Mouse (Mus musculus): ENCODE data around the gene Fbp1. TPM values are rescaled to one million over a fixed set of nuclear protein-coding genes. Genes with fewer than 3 reads are reported as not detected.
A peak's percentile ranks its signal among the peaks of the same experiment; 100 is the strongest.
"Not testable (repeated sequence)": the region's sequence is repeated elsewhere in the genome, so short reads cannot be mapped to it uniquely, and the experiment has no call there.

Fbp1 gene
- 4.1 and 4.2 TPM in 2 replicates for polyA plus RNA-seq (2015; fragmentation: Nextera tagmentation; extraction: Ambion mirVana)

GRCm38 (mm10) chr13:62887712-62888441 is at the start of gene Fbp1:
Gene Fbp1 (minus strand): TSS chr13:62888282.
- peak; percentile 61; the same call in 1 of the 2 replicates for ATAC-seq (ENCODE audit: insufficient read depth, low FRiP score)
- no peak within 1 kb of the TSS for H3K27ac ChIP-seq (ENCODE audit: low read length)
- H3K9ac ChIP-seq (ENCODE audit: low read length): peak within 1 kb of the TSS; percentile 47
- H3K4me2 ChIP-seq (ENCODE audit: low read depth, low read length): peak within 1 kb of the TSS; percentile 52
- 0 out of 2 replicates have a peak, but pooled peaks cover 3% of the 10 kb centered on the region for H3K4me1 ChIP-seq (ENCODE audit: control insufficient read depth, insufficient read depth, low read length)
- WGBS: 6% methylated on average over 29 of the region's 29 CpGs
- H3K27me3 ChIP-seq (ENCODE audit: control insufficient read depth, insufficient read depth, low read length): peaks cover 16% of the 10 kb centered on the region
- H3K36me3 ChIP-seq (ENCODE audit: control insufficient read depth, insufficient read depth, low read length): no peaks in the 10 kb centered on the region
- H3K4me3 ChIP-seq (replicated peaks; ENCODE audit: low read length): peak within 1 kb of the TSS; percentile 36
- H3K9me3 ChIP-seq (replicated peaks; ENCODE audit: control insufficient read depth, low read length): no peaks in the 10 kb centered on the region

DNA sequence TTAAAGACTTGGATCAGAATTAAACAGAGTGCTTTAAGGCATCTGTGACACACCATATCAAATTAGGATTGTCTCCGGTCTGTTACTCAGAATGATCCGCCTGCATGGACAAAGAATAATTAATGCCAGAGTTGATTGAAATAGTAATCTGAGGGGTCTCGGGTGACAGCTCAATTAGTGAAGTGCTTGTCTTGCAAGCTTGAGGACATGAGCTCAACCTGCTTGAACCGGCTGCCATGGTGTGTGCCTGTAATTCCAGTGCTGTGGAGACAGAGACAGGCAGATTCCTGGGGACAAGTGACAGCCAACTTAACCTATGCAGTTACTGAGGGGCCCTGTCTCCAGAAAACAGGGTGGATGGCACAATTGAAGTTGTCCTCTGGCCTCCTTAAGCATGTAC is 44.4 kb upstream of the Fbp1 start:
- H3K4me3 ChIP-seq (replicated peaks; ENCODE audit: low read length): no peak overlapping the region
- no peak for ATAC-seq (ENCODE audit: insufficient read depth, low FRiP score)
- no peaks in the 10 kb centered on the region for H3K9me3 ChIP-seq (replicated peaks; ENCODE audit: control insufficient read depth, low read length)
- H3K27ac ChIP-seq (ENCODE audit: low read length): no peak overlapping the region
- no peak overlapping the region for H3K9ac ChIP-seq (ENCODE audit: low read length)
- H3K4me1 ChIP-seq (ENCODE audit: control insufficient read depth, insufficient read depth, low read length): no peaks in the 10 kb centered on the region; the same call in 1 of the 2 replicates
- H3K36me3 ChIP-seq (ENCODE audit: control insufficient read depth, insufficient read depth, low read length): no peaks in the 10 kb centered on the region
- H3K27me3 ChIP-seq (ENCODE audit: control insufficient read depth, insufficient read depth, low read length): no peaks in the 10 kb centered on the region
- 88% methylated on average over 4 of the region's 4 CpGs for WGBS
- H3K4me2 ChIP-seq (ENCODE audit: low read depth, low read length): no peak overlapping the region

DNA sequence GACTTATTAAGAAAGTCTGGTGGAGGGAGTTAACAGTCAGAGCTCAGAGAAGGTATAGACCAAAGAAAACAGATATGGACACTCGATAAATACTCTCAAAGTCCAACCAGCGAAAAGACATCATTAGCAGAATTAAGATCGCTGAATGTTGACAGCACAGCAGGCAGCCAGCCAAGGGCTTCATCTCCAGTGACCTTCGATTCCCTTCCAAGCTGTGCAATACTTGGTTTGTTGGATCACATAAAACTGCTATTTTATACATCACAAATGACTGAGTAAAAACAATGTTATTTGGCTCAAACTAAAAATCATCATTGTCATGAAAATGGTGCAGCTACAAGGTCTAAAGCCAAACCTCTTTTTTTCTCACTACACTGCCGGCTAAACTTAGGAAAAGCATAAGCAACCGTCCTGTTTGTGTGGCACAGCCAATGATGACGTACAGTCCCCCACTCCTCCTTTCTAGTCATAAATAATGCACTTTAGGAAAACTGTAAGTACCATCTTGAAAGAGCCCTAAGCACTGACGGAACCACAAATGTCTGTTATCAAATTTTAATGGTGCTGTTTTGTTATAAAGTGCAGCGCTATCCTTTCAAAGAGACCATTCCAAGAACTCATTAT is 41.8 kb upstream of the Fbp1 start:
- Histone ChIP-seq H3K27ac (ENCODE audit: low read length) (peak overlapping the region; percentile 36; the same call in 1 of the 2 replicates), H3K36me3 (ENCODE audit: control insufficient read depth, insufficient read depth, low read length) (no peaks in the 10 kb centered on the region), H3K4me2 (ENCODE audit: low read depth, low read length) (no peak overlapping the region), H3K27me3 (ENCODE audit: control insufficient read depth, insufficient read depth, low read length) (no peaks in the 10 kb centered on the region), H3K4me1 (ENCODE audit: control insufficient read depth, insufficient read depth, low read length) (no peaks in the 10 kb centered on the region; the same call in 1 of the 2 replicates), H3K9ac (ENCODE audit: low read length) (no peak overlapping the region), H3K9me3 (replicated peaks; ENCODE audit: control insufficient read depth, low read length) (no peaks in the 10 kb centered on the region), H3K4me3 (replicated peaks; ENCODE audit: low read length) (no peak overlapping the region)
- WGBS: 53% methylated on average over 9 of the region's 9 CpGs
- ATAC-seq (ENCODE audit: insufficient read depth, low FRiP score): peak; percentile 68; the same call in 1 of the 2 replicates

GRCm38 (mm10) chr13:62929144-62929543 is 41.1 kb upstream of the Fbp1 start:
- H3K9ac ChIP-seq (ENCODE audit: low read length); ATAC-seq (ENCODE audit: insufficient read depth, low FRiP score); H3K9me3 ChIP-seq (replicated peaks; ENCODE audit: control insufficient read depth, low read length); H3K4me3 ChIP-seq (replicated peaks; ENCODE audit: low read length); H3K27me3 ChIP-seq (ENCODE audit: control insufficient read depth, insufficient read depth, low read length); H3K36me3 ChIP-seq (ENCODE audit: control insufficient read depth, insufficient read depth, low read length); H3K4me2 ChIP-seq (ENCODE audit: low read depth, low read length); H3K4me1 ChIP-seq (ENCODE audit: control insufficient read depth, insufficient read depth, low read length): not testable (repeated sequence)
- 0 out of 2 replicates have a peak overlapping the region, but pooled peaks have one; percentile 19 for H3K27ac ChIP-seq (ENCODE audit: low read length)
- WGBS: 86% methylated on average over 3 of the region's 3 CpGs

DNA sequence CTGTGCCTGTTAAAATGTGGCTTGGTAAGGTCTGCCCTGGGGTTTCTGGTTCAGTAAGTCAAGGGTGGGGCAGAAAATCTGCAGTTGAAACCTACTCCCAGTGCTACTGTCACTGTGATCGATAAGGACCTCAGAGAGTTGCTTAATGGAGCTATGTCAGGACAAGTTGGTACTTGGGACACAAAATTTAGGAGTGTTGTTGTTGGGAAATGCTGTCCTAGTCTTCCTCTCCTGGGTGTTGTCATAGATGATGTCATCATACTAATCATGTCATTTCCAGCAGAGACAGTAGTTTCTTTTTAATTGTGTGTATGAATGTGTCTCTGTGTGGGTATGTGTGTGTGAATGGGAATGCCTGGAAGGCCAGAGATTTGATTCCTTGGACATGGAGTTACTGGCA is 39.4 kb upstream of the Fbp1 start:
- Histone ChIP-seq H3K36me3 (ENCODE audit: control insufficient read depth, insufficient read depth, low read length) (no peaks in the 10 kb centered on the region), H3K4me1 (ENCODE audit: control insufficient read depth, insufficient read depth, low read length) (peaks cover 8% of the 10 kb centered on the region), H3K27me3 (ENCODE audit: control insufficient read depth, insufficient read depth, low read length) (no peaks in the 10 kb centered on the region), H3K4me3 (replicated peaks; ENCODE audit: low read length) (no peak overlapping the region), H3K4me2 (ENCODE audit: low read depth, low read length) (no peak overlapping the region), H3K9ac (ENCODE audit: low read length) (no peak overlapping the region), H3K27ac (ENCODE audit: low read length) (peak overlapping the region; percentile 3), H3K9me3 (replicated peaks; ENCODE audit: control insufficient read depth, low read length) (no peaks in the 10 kb centered on the region)
- WGBS: 58% methylated on average over 1 of the region's 1 CpGs
- ATAC-seq (ENCODE audit: insufficient read depth, low FRiP score): no peak

- no peak overlapping the region for H3K9ac ChIP-seq (ENCODE audit: low read length)
- 53% methylated on average over 1 of the region's 1 CpGs for WGBS
- ATAC-seq (ENCODE audit: insufficient read depth, low FRiP score): no peak
Measured at GRCm38 (mm10) chr13:62926479-62926878, 38.4 kb upstream of the Fbp1 start.

DNA sequence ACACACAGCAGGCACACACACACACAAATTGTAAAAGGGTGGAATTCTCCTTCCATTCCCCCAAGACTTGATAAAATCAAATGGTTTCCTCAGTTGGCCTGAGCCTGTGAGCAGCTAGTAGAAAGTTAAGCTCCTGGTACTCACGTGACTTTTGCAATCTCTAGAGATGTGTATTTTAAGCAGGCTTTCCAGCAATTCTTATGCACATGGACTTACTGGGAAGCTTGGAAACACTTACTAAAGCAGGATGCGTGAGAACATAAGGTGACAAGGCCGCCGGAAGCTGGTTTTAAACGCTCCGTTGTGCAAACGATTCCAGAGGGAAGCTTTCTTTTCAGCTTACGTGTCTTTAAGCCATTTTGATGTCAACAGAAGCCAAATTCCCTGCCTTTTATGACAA is 35.1 kb upstream of the Fbp1 start:
- Histone ChIP-seq H3K36me3 (ENCODE audit: control insufficient read depth, insufficient read depth, low read length) (no peaks in the 10 kb centered on the region), H3K4me1 (ENCODE audit: control insufficient read depth, insufficient read depth, low read length) (peaks cover 8% of the 10 kb centered on the region), H3K27ac (ENCODE audit: low read length) (peak overlapping the region; percentile 68), H3K9ac (ENCODE audit: low read length) (no peak overlapping the region), H3K4me3 (replicated peaks; ENCODE audit: low read length) (no peak overlapping the region), H3K4me2 (ENCODE audit: low read depth, low read length) (no peak overlapping the region), H3K9me3 (replicated peaks; ENCODE audit: control insufficient read depth, low read length) (no peaks in the 10 kb centered on the region), H3K27me3 (ENCODE audit: control insufficient read depth, insufficient read depth, low read length) (no peaks in the 10 kb centered on the region)
- peak; percentile 34; the same call in 1 of the 2 replicates for ATAC-seq (ENCODE audit: insufficient read depth, low FRiP score)
- WGBS: 50% methylated on average over 8 of the region's 8 CpGs

More at GRCm38 (mm10) chr13:62926479-62926878, 38.4 kb upstream of the Fbp1 start:
- H3K4me1 ChIP-seq (ENCODE audit: control insufficient read depth, insufficient read depth, low read length): peaks cover 8% of the 10 kb centered on the region
- no peak overlapping the region for H3K4me3 ChIP-seq (replicated peaks; ENCODE audit: low read length)
- H3K27ac ChIP-seq (ENCODE audit: low read length): peak overlapping the region; percentile 3; the same call in 1 of the 2 replicates
- no peaks in the 10 kb centered on the region for H3K9me3 ChIP-seq (replicated peaks; ENCODE audit: control insufficient read depth, low read length)
- H3K36me3 ChIP-seq (ENCODE audit: control insufficient read depth, insufficient read depth, low read length): no peaks in the 10 kb centered on the region
- no peak overlapping the region for H3K4me2 ChIP-seq (ENCODE audit: low read depth, low read length)
- no peaks in the 10 kb centered on the region for H3K27me3 ChIP-seq (ENCODE audit: control insufficient read depth, insufficient read depth, low read length)

DNA sequence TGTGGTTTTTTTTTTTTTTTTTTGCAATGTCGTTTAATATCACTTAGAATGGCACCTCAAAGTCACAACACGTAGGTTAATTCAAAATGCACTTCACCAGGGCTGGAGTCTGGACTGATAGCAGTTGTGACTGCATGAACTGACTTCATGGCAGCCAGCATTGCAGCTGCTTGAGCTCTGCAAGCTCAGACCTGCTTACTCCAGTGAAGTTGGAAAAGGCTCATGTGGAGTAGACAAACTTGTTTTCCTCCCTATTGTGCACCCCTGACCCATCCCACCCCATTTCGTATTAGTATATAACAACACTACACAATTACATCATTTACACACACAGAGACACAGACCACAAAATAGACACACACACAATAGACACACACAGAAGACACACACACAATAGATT is 34.6 kb upstream of the Fbp1 start:
- peaks cover 8% of the 10 kb centered on the region for H3K4me1 ChIP-seq (ENCODE audit: control insufficient read depth, insufficient read depth, low read length)
- no peaks in the 10 kb centered on the region for H3K27me3 ChIP-seq (ENCODE audit: control insufficient read depth, insufficient read depth, low read length)
- H3K9ac ChIP-seq (ENCODE audit: low read length): no peak overlapping the region
- WGBS: 64% methylated on average over 3 of the region's 3 CpGs
- no peaks in the 10 kb centered on the region for H3K36me3 ChIP-seq (ENCODE audit: control insufficient read depth, insufficient read depth, low read length)
- no peak overlapping the region for H3K4me3 ChIP-seq (replicated peaks; ENCODE audit: low read length)
- H3K4me2 ChIP-seq (ENCODE audit: low read depth, low read length): no peak overlapping the region
- no peak for ATAC-seq (ENCODE audit: insufficient read depth, low FRiP score)
- no peaks in the 10 kb centered on the region for H3K9me3 ChIP-seq (replicated peaks; ENCODE audit: control insufficient read depth, low read length)
- peak overlapping the region; percentile 68 for H3K27ac ChIP-seq (ENCODE audit: low read length)

- no peak overlapping the region for H3K4me2 ChIP-seq (ENCODE audit: low read depth, low read length)
- H3K36me3 ChIP-seq (ENCODE audit: control insufficient read depth, insufficient read depth, low read length): no peaks in the 10 kb centered on the region
- H3K9ac ChIP-seq (ENCODE audit: low read length): no peak overlapping the region
- no peaks in the 10 kb centered on the region for H3K9me3 ChIP-seq (replicated peaks; ENCODE audit: control insufficient read depth, low read length)
- peaks cover 8% of the 10 kb centered on the region for H3K4me1 ChIP-seq (ENCODE audit: control insufficient read depth, insufficient read depth, low read length)
- peak overlapping the region; percentile 1 for H3K27ac ChIP-seq (ENCODE audit: low read length)
- no peaks in the 10 kb centered on the region for H3K27me3 ChIP-seq (ENCODE audit: control insufficient read depth, insufficient read depth, low read length)
- no peak overlapping the region for H3K4me3 ChIP-seq (replicated peaks; ENCODE audit: low read length)
- 28% methylated on average over 11 of the region's 11 CpGs for WGBS
- no peak; the same call in 1 of the 2 replicates for ATAC-seq (ENCODE audit: insufficient read depth, low FRiP score)
Measured at GRCm38 (mm10) chr13:62919647-62920341, 31.7 kb upstream of the Fbp1 start.
